Comparison of ENCODE assay signal across 9 mouse cellular contexts in genomic region chr10:22360252-22360651, GRCm38 (mm10). TPM values are rescaled to one million over a fixed set of nuclear protein-coding genes. Genes with fewer than 3 reads are reported as not detected.
DNase-seq lines count a peak whose midpoint lies in the region; ATAC-seq and TF ChIP-seq lines count a peak whose summit lies in the region.
"Not testable (repeated sequence)": the region's sequence is repeated elsewhere in the genome, so short reads cannot be mapped to it uniquely, and the experiment has no call there.
"Had no signal": no experiment of that assay in that cellular context is flagged by ENCODE, and none has a peak within 500 bp of the region (broad histone marks: within the 10 kb centered on the region; RNA-seq: fewer than 3 reads in every experiment).

TSS of gene Raet1d (plus strand) at chr10:22360552.

- not testable (repeated sequence) for H3K9me3 ChIP-seq in embryonic facial prominence, embryonic 10.5 days; forebrain, embryonic 10.5 days; heart, embryonic 14.5 days (ENCODE audit: control insufficient read depth, low read length); intestine, embryonic 16.5 days (ENCODE audit: control insufficient read depth, low read length); limb, embryonic 12.5 days; lung, embryonic 14.5 days (ENCODE audit: low read depth, low read length); neural tube, embryonic 11.5 days (ENCODE audit: control insufficient read depth, low read length)

- not testable (repeated sequence) for H3K4me1 ChIP-seq in embryonic facial prominence, embryonic 10.5 days; forebrain, embryonic 10.5 days; heart, embryonic 14.5 days (ENCODE audit: control insufficient read depth in 2 of 2, insufficient read depth in 2 of 2, low read length in 2 of 2); intestine, embryonic 16.5 days (ENCODE audit: control insufficient read depth, insufficient read depth, low read length); limb, embryonic 12.5 days (replicated peaks); lung, embryonic 14.5 days (ENCODE audit: insufficient read depth); neural tube, embryonic 11.5 days (ENCODE audit: control insufficient read depth, insufficient read depth, low read length)

- not testable (repeated sequence) for H3K36me3 ChIP-seq in embryonic facial prominence, embryonic 10.5 days (replicated peaks); forebrain, embryonic 10.5 days (replicated peaks); heart, embryonic 14.5 days (ENCODE audit: control insufficient read depth, insufficient read depth, low read length); intestine, embryonic 16.5 days (ENCODE audit: control insufficient read depth, insufficient read depth, low read length); limb, embryonic 12.5 days; lung, embryonic 14.5 days (ENCODE audit: insufficient read depth); neural tube, embryonic 11.5 days (ENCODE audit: control insufficient read depth, insufficient read depth, low read length)

- ATAC-seq in heart, embryonic 14.5 days (ENCODE audit: insufficient number of reproducible peaks, insufficient read depth, low FRiP score, low read depth); intestine, embryonic 16.5 days; limb, embryonic 12.5 days (ENCODE audit: insufficient number of reproducible peaks, insufficient read depth, low FRiP score, low TSS enrichment, low read depth); lung, embryonic 14.5 days (ENCODE audit: insufficient read depth); neural tube, embryonic 11.5 days (ENCODE audit: insufficient read depth, low FRiP score, low TSS enrichment): not testable (repeated sequence)

- not testable (repeated sequence) for H3K27ac ChIP-seq in embryonic facial prominence, embryonic 10.5 days (replicated peaks); forebrain, embryonic 10.5 days; heart, embryonic 14.5 days (replicated peaks in 1 of 2; ENCODE audit: control insufficient read depth in 1 of 2, insufficient read depth in 1 of 2, low read depth in 2 of 2, low read length in 2 of 2); intestine, embryonic 16.5 days (ENCODE audit: low read length); limb, embryonic 12.5 days; lung, embryonic 14.5 days (ENCODE audit: low read depth); neural tube, embryonic 11.5 days (ENCODE audit: low read depth, low read length)

- not testable (repeated sequence) for H3K4me3 ChIP-seq in embryonic facial prominence, embryonic 10.5 days; intestine, embryonic 16.5 days (ENCODE audit: low read length); lung, embryonic 14.5 days (ENCODE audit: low read depth, low read length); neural tube, embryonic 11.5 days (ENCODE audit: low read depth, low read length)
- peak within 1 kb of the TSS; percentile 40; the same call in 1 of the 2 replicates for H3K4me3 ChIP-seq in forebrain, embryonic 10.5 days
- peak within 1 kb of the TSS in 1 of 2 experiments; percentile 18; a peak in 1 of 4 replicates for H3K4me3 ChIP-seq in heart, embryonic 14.5 days (ENCODE audit: control insufficient read depth in 1 of 2, insufficient read depth in 1 of 2, low read depth in 1 of 2, low read length in 2 of 2)
- peak within 1 kb of the TSS; percentile 26; the same call in 1 of the 2 replicates for H3K4me3 ChIP-seq in limb, embryonic 12.5 days (replicated peaks)

- 76% methylated on average over 3 of the region's 3 CpGs for WGBS in embryonic facial prominence, embryonic 10.5 days
- WGBS in forebrain, embryonic 10.5 days = 75% methylated on average over 3 of the region's 3 CpGs
- 61% methylated on average over 3 of the region's 3 CpGs for WGBS in heart, embryonic 14.5 days
- WGBS in intestine, embryonic 16.5 days = 75% methylated on average over 3 of the region's 3 CpGs
- WGBS in limb, embryonic 12.5 days = 69% methylated on average over 3 of the region's 3 CpGs
- 66% methylated on average over 3 of the region's 3 CpGs for WGBS in lung, embryonic 14.5 days
- WGBS in neural tube, embryonic 11.5 days = 73% methylated on average over 3 of the region's 3 CpGs

- not testable (repeated sequence) for H3K9ac ChIP-seq in heart, embryonic 14.5 days (ENCODE audit: low read length); intestine, embryonic 16.5 days (ENCODE audit: low read depth, low read length); limb, embryonic 12.5 days (replicated peaks); lung, embryonic 14.5 days; neural tube, embryonic 11.5 days (ENCODE audit: low read length)

- not testable (repeated sequence) for DNase-seq in embryonic facial prominence, embryonic 10.5 days (ENCODE audit: low spot score); forebrain, embryonic 10.5 days (ENCODE audit: extremely low spot score, low spot score); lung, embryonic 14.5 days; neural tube, embryonic 11.5 days (ENCODE audit: low spot score)

- not testable (repeated sequence) for TF ChIP-seq CTCF in lung, embryonic 14.5 days (IDR thresholded peaks at IDR 0.05; ENCODE audit: low read depth)

- not testable (repeated sequence) for H3K27me3 ChIP-seq in embryonic facial prominence, embryonic 10.5 days (replicated peaks; ENCODE audit: low read depth, poor library complexity, severe bottlenecking); forebrain, embryonic 10.5 days (ENCODE audit: poor library complexity, severe bottlenecking); heart, embryonic 14.5 days (ENCODE audit: control insufficient read depth, insufficient read depth, low read length); intestine, embryonic 16.5 days (replicated peaks; ENCODE audit: control insufficient read depth, insufficient read depth, low read length); limb, embryonic 12.5 days; lung, embryonic 14.5 days (ENCODE audit: insufficient read depth, low read length); neural tube, embryonic 11.5 days (ENCODE audit: control insufficient read depth, insufficient read depth, low read length)

- H3K4me2 ChIP-seq in heart, embryonic 14.5 days (ENCODE audit: low read length) = peak within 1 kb of the TSS; percentile 39; the same call in 1 of the 2 replicates
- peak within 1 kb of the TSS; percentile 42; the same call in 1 of the 2 replicates for H3K4me2 ChIP-seq in intestine, embryonic 16.5 days (ENCODE audit: low read depth, low read length)
- peak within 1 kb of the TSS; percentile 35; the same call in 1 of the 2 replicates for H3K4me2 ChIP-seq in limb, embryonic 12.5 days
- H3K4me2 ChIP-seq in lung, embryonic 14.5 days = peak within 1 kb of the TSS; percentile 47; the same call in 1 of the 2 replicates
- H3K4me2 ChIP-seq in neural tube, embryonic 11.5 days (ENCODE audit: low read depth) = not testable (repeated sequence)

RNA-seq across cellular contexts. Expression of gene Raet1d, which starts in this region (rescaled TPM):
- 16.7 and 17.0 TPM in 2 replicates for polyA plus RNA-seq in embryonic facial prominence, embryonic 10.5 days (2016; fragmentation: Nextera tagmentation; extraction: Ambion mirVana)
- polyA plus RNA-seq in forebrain, embryonic 10.5 days (2016; fragmentation: Nextera tagmentation; extraction: Ambion mirVana) = 16.1 and 17.8 TPM in 2 replicates
- 5.0 and 5.6 TPM in 2 replicates for polyA plus RNA-seq in heart, embryonic 14.5 days (2014; fragmentation: Nextera tagmentation; extraction: Ambion mirVana)
- polyA plus RNA-seq in intestine, embryonic 16.5 days (2015; fragmentation: Nextera tagmentation; extraction: Ambion mirVana) = 5.5 and 7.3 TPM in 2 replicates
- polyA plus RNA-seq in limb, embryonic 12.5 days (2016; fragmentation: Nextera tagmentation; extraction: Ambion mirVana) = 23.5 and 24.5 TPM in 2 replicates
- 13.7 and 14.6 TPM in 2 replicates for polyA plus RNA-seq in lung, embryonic 14.5 days (2014; fragmentation: Nextera tagmentation; extraction: Ambion mirVana)
- 12.7 and 13.6 TPM in 2 replicates for polyA plus RNA-seq in neural tube, embryonic 11.5 days (2014; fragmentation: Nextera tagmentation; extraction: Ambion mirVana)
- polyA plus RNA-seq: erythroblast, embryonic 14.5 days; kidney, adult 2 months had no signal
